Mouse (Mus musculus) intestine, postnatal 0 days (tissue): ENCODE results near the gene Grn. TPM values are rescaled to one million over a fixed set of nuclear protein-coding genes. Genes with fewer than 3 reads are reported as not detected.

Source experiments
- ATAC-seq: fragments of 200-750 bp; cut with Nextera tagmentation; 2 replicates; pipeline ENCODE4 v1.8.0; 2017; ENCODE audit warnings: mild to moderate bottlenecking, moderate TSS enrichment, moderate library complexity
- H3K27ac ChIP-seq: fragments of 300-500 bp; sonication (generic); 2 replicates; pipeline ENCODE4 v1.5.1; 2014; ENCODE audit warnings: mild to moderate bottlenecking, low read depth, low read length, moderate library complexity
- H3K27me3 ChIP-seq: fragments of 300-500 bp; sonication (generic); replicated peaks from 2 replicates; pipeline ENCODE4 v1.6.1; 2014; ENCODE audit warnings: low read length, mixed read lengths; ENCODE audit not compliant: control insufficient read depth, insufficient read depth
- H3K36me3 ChIP-seq: fragments of 300-500 bp; sonication (generic); 2 replicates; pipeline ENCODE4 v1.6.1; 2014; ENCODE audit warnings: mild to moderate bottlenecking, moderate library complexity; ENCODE audit not compliant: control insufficient read depth, insufficient read depth
- H3K4me1 ChIP-seq: fragments of 300-500 bp; sonication (generic); replicated peaks from 2 replicates; pipeline ENCODE4 v1.6.1; 2014; ENCODE audit warnings: antibody characterized with exemption, low read length, mixed read lengths; ENCODE audit not compliant: control insufficient read depth, insufficient read depth
- H3K4me2 ChIP-seq: fragments of 300-500 bp; sonication (generic); replicated peaks from 2 replicates; pipeline ENCODE4 v1.6.1; 2014; ENCODE audit warnings: low read depth, mild to moderate bottlenecking, moderate library complexity
- H3K4me3 ChIP-seq: fragments of 300-500 bp; sonication (generic); 2 replicates; pipeline ENCODE4 v1.5.1; 2014; ENCODE audit warnings: low read depth, low read length
- H3K9ac ChIP-seq: fragments of 300-500 bp; sonication (generic); 2 replicates; pipeline ENCODE4 v1.6.1; 2014; ENCODE audit warnings: mild to moderate bottlenecking, low read depth, low read length
- H3K9me3 ChIP-seq: fragments of 300-500 bp; sonication (generic); 2 replicates; pipeline ENCODE4 v1.6.1; 2016; ENCODE audit warnings: mixed run types; ENCODE audit not compliant: control insufficient read depth
- CTCF ChIP-seq: sonication (generic); IDR thresholded peaks from 2 replicates; pipeline ENCODE4 v1.5.1; 2016; ENCODE audit warnings: low read depth, mild to moderate bottlenecking, control low read depth, antibody characterized with exemption, moderate library complexity
- WGBS: fragments of 180-500 bp; shearing (Covaris S2); extraction: QIAGEN DNeasy Blood & Tissue Kit; methylation state at CpG from one replicate; pipeline ENCODE4 v1.1.7; 2014; 5-methylcytosine and 5-hydroxymethylcytosine counted together
- polyA plus RNA-seq: library from polyadenylated mRNA; unstranded; fragments of >200 nt; fragmentation: Nextera tagmentation; extraction: Ambion mirVana; gene quantifications from 2 replicates; pipeline ENCODE4 v1.2.1, GENCODE M21; 2015

Grn gene
- polyA plus RNA-seq, 1 experiment from 2014 or later = 339 TPM

DNA sequence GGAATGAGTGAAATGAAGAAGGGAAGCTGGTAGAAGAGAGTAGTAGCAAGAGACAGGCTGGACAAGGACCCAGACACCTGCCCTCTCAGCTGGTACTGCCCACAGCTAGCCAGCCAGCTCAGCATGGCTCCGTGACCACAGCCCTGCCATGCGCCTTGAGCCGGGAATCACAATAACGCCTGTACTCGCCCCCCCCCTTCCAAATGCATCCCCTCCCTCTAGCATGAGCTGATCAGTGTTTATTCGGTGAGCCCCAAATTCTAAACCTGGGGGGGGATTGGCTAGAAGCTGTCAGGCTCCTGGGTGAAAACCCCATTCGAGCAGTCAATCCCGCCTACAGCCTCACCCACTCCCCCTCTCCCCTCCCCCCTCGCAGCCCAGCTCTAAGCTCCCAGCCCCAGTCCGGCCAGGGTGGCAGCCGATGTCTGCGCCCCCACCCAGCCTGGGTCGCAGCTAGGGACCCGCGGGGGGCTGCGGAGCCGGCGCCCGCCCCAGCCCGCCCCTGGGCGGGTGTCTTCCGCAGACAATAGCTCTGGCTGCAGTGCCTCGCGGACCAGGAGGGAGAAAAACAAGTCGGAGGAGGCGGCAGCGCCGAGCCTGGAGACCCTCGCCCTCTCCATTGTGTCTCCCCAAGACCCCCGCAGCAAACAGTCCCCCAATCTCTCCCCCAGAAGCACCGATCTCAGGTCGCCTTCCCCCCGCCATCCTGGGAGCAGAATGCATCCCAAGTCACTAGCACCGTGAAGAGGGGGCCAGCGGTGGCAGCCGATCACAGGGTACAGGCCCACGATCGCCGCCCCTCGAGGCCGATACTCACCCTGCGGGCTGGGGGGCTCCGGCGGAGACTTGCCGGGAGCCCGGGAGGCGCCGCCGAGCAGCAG is 16.7 kb downstream of the Grn start:
- Histone ChIP-seq H3K9me3 (no peaks in the 10 kb centered on the region), H3K4me1 (no peaks in the 10 kb centered on the region), H3K27ac (peak overlapping the region; percentile 73), H3K36me3 (no peaks in the 10 kb centered on the region), H3K4me2 (peak overlapping the region; percentile 89), H3K9ac (peak overlapping the region; percentile 77), H3K27me3 (peaks cover 33% of the 10 kb centered on the region), H3K4me3 (peak overlapping the region; percentile 79)
- peak; percentile 13 for ATAC-seq
- TF ChIP-seq CTCF = no peak
- under 1% methylated on average over 49 of the region's 49 CpGs for WGBS

DNA sequence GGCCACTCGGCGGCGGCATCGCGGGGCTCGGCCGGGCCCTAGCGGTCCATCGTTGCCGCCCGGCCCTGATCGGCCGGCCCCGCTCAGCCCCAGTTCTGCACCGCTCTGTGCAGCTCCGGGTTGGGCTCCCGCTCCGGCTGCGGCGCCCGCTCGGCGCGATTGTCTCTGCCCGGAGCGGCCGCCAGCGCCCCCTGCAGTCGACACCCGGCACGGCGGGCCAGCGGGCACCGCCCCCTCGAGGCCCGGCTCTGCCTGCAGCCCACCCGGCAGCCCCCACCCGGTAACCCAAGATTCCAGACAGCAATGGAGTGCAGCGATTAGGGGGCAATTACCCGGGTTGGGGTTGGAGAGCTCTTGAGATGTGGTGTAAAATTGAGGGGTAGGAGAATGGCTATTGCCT is 17.4 kb downstream of the Grn start, which contains the start of gene Fam171a2:
TSS of gene Fam171a2 (minus strand) at position 186 of the 400 bp plus-strand sequence.
- WGBS = under 1% methylated on average over 27 of the region's 40 CpGs
- H3K27ac ChIP-seq = peak within 1 kb of the TSS; percentile 73
- ATAC-seq = peak; percentile 45
- no peaks in the 10 kb centered on the region for H3K4me1 ChIP-seq
- H3K9me3 ChIP-seq = no peaks in the 10 kb centered on the region
- TF ChIP-seq CTCF = peak; percentile 83
- no peaks in the 10 kb centered on the region for H3K36me3 ChIP-seq
- peak within 1 kb of the TSS; percentile 89 for H3K4me2 ChIP-seq
- H3K27me3 ChIP-seq = peaks cover 33% of the 10 kb centered on the region
- H3K4me3 ChIP-seq = peak within 1 kb of the TSS; percentile 79
- H3K9ac ChIP-seq = peak within 1 kb of the TSS; percentile 77

DNA sequence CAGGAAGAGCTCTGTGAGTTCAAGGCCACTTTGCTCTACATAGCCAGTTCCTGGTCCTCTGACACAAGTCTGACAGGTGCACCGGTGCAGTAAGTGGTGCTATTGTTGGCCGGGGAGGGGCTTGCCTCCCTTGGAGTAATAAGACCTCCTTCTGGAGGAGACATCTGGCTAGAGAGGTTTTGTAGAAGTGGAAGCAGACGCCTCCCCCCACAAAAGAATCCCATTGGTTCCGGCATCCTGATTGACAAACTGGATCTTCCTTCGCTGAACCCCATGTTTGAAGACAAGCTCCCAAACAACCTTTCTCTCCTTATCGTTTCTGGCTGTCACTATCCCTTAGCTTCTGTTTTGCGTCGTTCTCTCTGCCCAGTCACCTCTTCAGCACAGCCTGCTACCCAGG is 18.2 kb downstream of the Grn start:
- no peaks in the 10 kb centered on the region for H3K9me3 ChIP-seq
- no peaks in the 10 kb centered on the region for H3K4me1 ChIP-seq
- H3K4me2 ChIP-seq = no peak overlapping the region
- ATAC-seq = no peak
- no peak overlapping the region for H3K4me3 ChIP-seq
- H3K9ac ChIP-seq = no peak overlapping the region
- H3K27me3 ChIP-seq = peaks cover 38% of the 10 kb centered on the region
- no peak overlapping the region for H3K27ac ChIP-seq
- 24% methylated on average over 8 of the region's 8 CpGs for WGBS
- TF ChIP-seq CTCF = no peak; the same call in 1 of the 2 replicates
- H3K36me3 ChIP-seq = no peaks in the 10 kb centered on the region

DNA sequence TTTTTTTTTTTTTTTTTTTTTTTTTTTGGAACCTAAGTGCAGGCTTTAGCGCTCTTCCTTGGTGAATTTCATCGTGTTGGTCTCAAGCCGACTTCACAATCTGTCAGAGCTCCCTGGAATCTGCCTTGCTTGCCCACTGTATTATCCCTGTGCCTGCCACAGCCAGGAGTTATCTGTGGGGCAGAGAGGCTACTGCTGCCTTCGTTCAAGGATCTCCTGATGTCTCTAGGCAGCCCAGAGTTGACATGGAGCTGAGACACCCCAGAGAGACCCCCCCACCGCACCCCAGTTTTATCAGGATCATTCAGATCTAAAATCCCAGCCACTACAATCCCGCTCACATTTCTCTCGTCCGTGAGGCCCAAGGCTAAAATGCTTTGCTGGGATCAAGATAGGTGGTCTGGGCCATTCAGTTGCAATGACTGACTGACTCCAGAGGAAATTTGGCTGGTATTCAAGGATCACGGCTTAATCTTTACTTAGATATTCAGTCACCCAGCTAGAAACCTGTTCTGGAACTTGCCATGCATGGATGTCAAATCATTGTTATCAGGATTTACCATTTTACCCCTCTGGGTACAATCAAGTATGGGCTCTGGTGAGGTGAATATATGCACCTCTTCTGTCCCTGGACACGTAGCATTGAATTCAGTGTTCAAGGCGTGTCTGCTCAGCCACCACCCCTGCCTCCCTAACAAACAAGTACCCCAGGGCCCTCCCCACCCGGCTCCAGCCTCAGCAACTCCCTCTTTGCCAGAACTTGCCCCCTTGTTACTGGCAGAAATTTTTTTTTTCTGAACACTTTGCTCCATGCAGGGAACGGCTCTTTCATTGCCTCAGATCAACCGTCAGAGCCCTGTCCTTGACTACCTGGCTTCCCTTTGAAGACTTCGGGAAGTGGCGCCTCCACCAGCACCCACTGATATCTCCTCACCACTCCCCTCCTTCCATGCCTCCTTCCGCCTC is 19.2 kb downstream of the Grn start:
- Histone ChIP-seq H3K27ac (no peak overlapping the region), H3K27me3 (peaks cover 41% of the 10 kb centered on the region), H3K9me3 (no peaks in the 10 kb centered on the region), H3K36me3 (no peaks in the 10 kb centered on the region), H3K4me3 (no peak overlapping the region), H3K9ac (no peak overlapping the region), H3K4me1 (no peaks in the 10 kb centered on the region), H3K4me2 (no peak overlapping the region)
- no peak for ATAC-seq
- 35% methylated on average over 17 of the region's 17 CpGs for WGBS
- no peak for TF ChIP-seq CTCF

DNA sequence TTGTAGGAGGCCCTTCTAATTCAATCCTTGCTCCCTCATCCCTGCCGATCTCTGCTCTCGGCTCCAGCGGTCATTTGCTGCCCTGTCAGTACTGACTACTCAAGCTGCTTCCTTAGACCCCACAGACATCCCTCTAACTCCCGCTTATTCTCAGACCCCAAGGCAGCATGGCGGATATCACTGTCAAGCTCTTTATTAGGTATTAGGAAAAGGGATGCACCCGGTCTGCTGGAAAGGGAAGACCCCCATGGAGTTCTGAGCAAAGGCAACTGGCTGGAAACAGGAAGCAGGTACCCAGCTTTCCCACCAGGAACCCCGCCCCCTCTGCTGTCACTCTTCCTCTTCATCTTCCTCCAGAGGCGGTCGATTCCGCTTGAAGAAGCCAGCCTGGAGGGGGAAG is 23.0 kb downstream of the Grn start:
- Histone ChIP-seq H3K4me2 (no peak overlapping the region), H3K9ac (no peak overlapping the region), H3K4me1 (no peaks in the 10 kb centered on the region), H3K27me3 (peaks cover 24% of the 10 kb centered on the region; the same call in 1 of the 2 replicates), H3K9me3 (no peaks in the 10 kb centered on the region), H3K27ac (no peak overlapping the region), H3K4me3 (no peak overlapping the region), H3K36me3 (no peaks in the 10 kb centered on the region)
- TF ChIP-seq CTCF = no peak
- no peak for ATAC-seq
- 28% methylated on average over 10 of the region's 10 CpGs for WGBS
